Comparison of ENCODE assay signal across 22 mouse cellular contexts in genomic region chr17:85018344-85018743, GRCm38 (mm10). TPM values are rescaled to one million over a fixed set of nuclear protein-coding genes. Genes with fewer than 3 reads are reported as not detected.
"Had no signal": no experiment of that assay in that cellular context is flagged by ENCODE, and none has a peak within 500 bp of the region (broad histone marks: within the 10 kb centered on the region; RNA-seq: fewer than 3 reads in every experiment).

No protein-coding gene starts in this region.

- H3K36me3 ChIP-seq: intestine, embryonic 15.5 days; kidney, embryonic 15.5 days; midbrain, embryonic 10.5 days; midbrain, embryonic 13.5 days; neural tube, embryonic 13.5 days had no signal

- H3K4me2 ChIP-seq: intestine, embryonic 15.5 days; kidney, embryonic 15.5 days; liver, embryonic 15.5 days; lung, embryonic 14.5 days; midbrain, embryonic 13.5 days; neural tube, embryonic 13.5 days had no signal

- H3K4me1 ChIP-seq: intestine, embryonic 15.5 days; kidney, embryonic 15.5 days; midbrain, embryonic 13.5 days; neural tube, embryonic 13.5 days had no signal

- H3K4me3 ChIP-seq: intestine, embryonic 15.5 days; kidney, embryonic 15.5 days; left cerebral cortex, adult 2 months; liver, embryonic 15.5 days; midbrain, embryonic 10.5 days; midbrain, embryonic 13.5 days; myocyte; neural tube, embryonic 13.5 days had no signal

- H3K27me3 ChIP-seq: intestine, embryonic 15.5 days; kidney, embryonic 15.5 days; liver, embryonic 15.5 days; midbrain, embryonic 13.5 days; neural tube, embryonic 13.5 days had no signal

- DNase-seq: kidney, adult 11 months; kidney, adult 8-10 months; kidney, postnatal 10 days; kidney, postnatal 36 days; layer of hippocampus, postnatal 36 days; lung, embryonic 14.5 days; retina, postnatal 1 day; right cerebral cortex, postnatal 25 days; spleen, adult 18-20 months; thymus, adult 18-20 months; thymus, postnatal 4 days had no signal

- ATAC-seq: lung, postnatal 0 days; midbrain, embryonic 13.5 days; midbrain, embryonic 16.5 days had no signal

- H3K9ac ChIP-seq: intestine, embryonic 15.5 days; kidney, embryonic 15.5 days; liver, embryonic 15.5 days; lung, embryonic 14.5 days; midbrain, embryonic 13.5 days; neural tube, embryonic 13.5 days had no signal

- H3K9me3 ChIP-seq: intestine, embryonic 15.5 days; kidney, embryonic 15.5 days; liver, embryonic 15.5 days; midbrain, embryonic 10.5 days; midbrain, embryonic 13.5 days; neural tube, embryonic 13.5 days had no signal

- H3K27ac ChIP-seq: intestine, embryonic 15.5 days; kidney, embryonic 15.5 days; left cerebral cortex, adult 2 months; liver, embryonic 15.5 days; macrophage; midbrain, embryonic 10.5 days; midbrain, embryonic 13.5 days; neural tube, embryonic 13.5 days had no signal

RNA-seq across cellular contexts. Expression of gene Slc3a1, which starts 9.8 kb away (rescaled TPM):
- polyA plus RNA-seq: macrophage had no signal
